Mouse (Mus musculus) erythroblast, embryonic 14.5 days (primary cell): ENCODE data around the gene Lrrc34. TPM values are rescaled to one million over a fixed set of nuclear protein-coding genes. Genes with fewer than 3 reads are reported as not detected.

Source experiments
- H3K27me3 ChIP-seq: 2 replicates; pipeline ENCODE4 v1.6.1; 2012; ENCODE audit warnings: inconsistent platforms; ENCODE audit not compliant: control insufficient read depth
- H3K36me3 ChIP-seq: 2 replicates; pipeline ENCODE4 v1.6.1; 2012; ENCODE audit warnings: mild to moderate bottlenecking, inconsistent platforms; ENCODE audit not compliant: control insufficient read depth
- H3K4me1 ChIP-seq: 2 replicates; pipeline ENCODE4 v1.6.1; 2012; ENCODE audit warnings: inconsistent platforms; ENCODE audit not compliant: control insufficient read depth
- H3K4me3 ChIP-seq: replicated peaks from 2 replicates; pipeline ENCODE3; 2012; ENCODE audit warnings: moderate library complexity, mild to moderate bottlenecking, inconsistent platforms
- H3K9me3 ChIP-seq: 2 replicates; pipeline ENCODE4 v1.6.1; 2012; ENCODE audit warnings: low read length, inconsistent platforms, mixed read lengths; ENCODE audit not compliant: control insufficient read depth
- GATA1 ChIP-seq: IDR thresholded peaks from 2 replicates; pipeline ENCODE4 v1.6.1; 2012; ENCODE audit warnings: low read length, inconsistent platforms, mixed read lengths
- TAL1 ChIP-seq: IDR thresholded peaks from 3 replicates; pipeline ENCODE4 v1.6.1; 2012; ENCODE audit warnings: low read length, inconsistent platforms, mixed read lengths
- polyA plus RNA-seq: library from polyadenylated mRNA; stranded (reverse); fragments of >175 nt; gene quantifications from 2 replicates; pipeline ENCODE4 v1.2.3, GENCODE M21; 2012

Gene Lrrc34
- polyA plus RNA-seq, 1 experiment, result not detected

- Histone ChIP-seq H3K4me1 (no peaks in the 10 kb centered on the region), H3K9me3 (no peaks in the 10 kb centered on the region; the same call in 1 of the 2 replicates), H3K4me3 (no peak overlapping the region), H3K36me3 (no peaks in the 10 kb centered on the region), H3K27me3 (peaks cover 53% of the 10 kb centered on the region)
- no peak for TF ChIP-seq GATA1
- TF ChIP-seq TAL1, result no peak
Measured at GRCm38 (mm10) chr3:30648466-30648865, 797 bp upstream of the Lrrc34 start.

- TF ChIP-seq GATA1, result no peak
- TF ChIP-seq TAL1, result no peak
- H3K36me3 ChIP-seq, result no peaks in the 10 kb centered on the region
- H3K4me1 ChIP-seq, result no peaks in the 10 kb centered on the region
- peaks cover 48% of the 10 kb centered on the region for H3K27me3 ChIP-seq
- no peaks in the 10 kb centered on the region; the same call in 1 of the 2 replicates for H3K9me3 ChIP-seq
- H3K4me3 ChIP-seq, result no peak overlapping the region
Measured at GRCm38 (mm10) chr3:30646761-30647160, 908 bp downstream of the Lrrc34 start.

DNA sequence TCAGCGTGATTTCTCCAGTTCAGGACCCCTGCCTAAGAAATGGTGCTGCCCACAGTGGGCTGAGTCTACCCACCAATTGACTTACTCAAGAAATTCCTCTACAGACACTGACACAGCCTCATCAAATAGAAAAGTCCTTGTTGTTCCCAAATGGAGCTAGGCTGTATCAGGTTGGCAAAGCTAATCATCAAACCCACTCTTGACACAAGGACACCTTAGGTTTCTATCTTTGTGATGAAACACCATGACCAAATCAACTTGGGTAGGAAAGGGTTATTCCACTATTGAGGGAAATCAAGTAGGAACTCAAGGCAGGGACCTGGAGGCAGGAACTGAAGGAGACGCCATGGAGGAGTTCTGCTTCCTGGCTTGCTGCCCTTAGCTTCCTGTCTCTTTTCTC is 3.5 kb downstream of the Lrrc34 start, which contains the start of gene Lrriq4:
TSS of gene Lrriq4 (plus strand) at position 301 of the 400 bp plus-strand sequence.
- no peaks in the 10 kb centered on the region for H3K36me3 ChIP-seq

GRCm38 (mm10) chr3:30635629-30636028 is 12.0 kb downstream of the Lrrc34 start:
- Histone ChIP-seq H3K4me1 (no peaks in the 10 kb centered on the region), H3K36me3 (no peaks in the 10 kb centered on the region), H3K27me3 (no peaks in the 10 kb centered on the region), H3K4me3 (no peak overlapping the region), H3K9me3 (0 out of 2 replicates have a peak, but pooled peaks cover 3% of the 10 kb centered on the region)
- TF ChIP-seq TAL1 (no peak), GATA1 (no peak)

More for the DNA sequence above, 3.5 kb downstream of the Lrrc34 start, which contains the start of gene Lrriq4:
- TF ChIP-seq TAL1 (no peak), GATA1 (no peak)
- H3K4me3 ChIP-seq, result no peak within 1 kb of the TSS
- no peaks in the 10 kb centered on the region for H3K4me1 ChIP-seq
- H3K27me3 ChIP-seq, result peaks cover 23% of the 10 kb centered on the region
- no peaks in the 10 kb centered on the region for H3K9me3 ChIP-seq

DNA sequence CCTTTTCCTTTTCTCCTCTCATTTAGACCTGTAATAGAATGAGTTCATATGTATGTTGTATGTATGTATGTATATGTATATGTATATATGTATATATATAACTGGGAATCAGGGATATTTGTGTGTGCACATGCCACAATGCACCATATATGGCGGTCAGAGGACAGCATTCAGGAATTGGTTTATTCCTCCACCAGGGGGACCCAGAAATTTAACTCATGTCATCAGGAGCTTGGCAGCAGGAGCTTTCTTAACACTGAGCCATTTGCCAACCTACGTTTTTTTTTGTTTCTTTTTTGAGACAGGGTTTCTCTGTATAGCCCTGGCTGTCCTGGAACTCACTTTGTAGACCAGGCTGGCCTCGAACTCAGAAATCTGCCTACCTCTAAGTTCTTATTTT is 14.0 kb downstream of the Lrrc34 start:
- Histone ChIP-seq H3K9me3 (0 out of 2 replicates have a peak, but pooled peaks cover 3% of the 10 kb centered on the region), H3K4me3 (no peak overlapping the region), H3K27me3 (no peaks in the 10 kb centered on the region), H3K36me3 (no peaks in the 10 kb centered on the region), H3K4me1 (no peaks in the 10 kb centered on the region)
- TF ChIP-seq GATA1, result no peak
- no peak for TF ChIP-seq TAL1

DNA sequence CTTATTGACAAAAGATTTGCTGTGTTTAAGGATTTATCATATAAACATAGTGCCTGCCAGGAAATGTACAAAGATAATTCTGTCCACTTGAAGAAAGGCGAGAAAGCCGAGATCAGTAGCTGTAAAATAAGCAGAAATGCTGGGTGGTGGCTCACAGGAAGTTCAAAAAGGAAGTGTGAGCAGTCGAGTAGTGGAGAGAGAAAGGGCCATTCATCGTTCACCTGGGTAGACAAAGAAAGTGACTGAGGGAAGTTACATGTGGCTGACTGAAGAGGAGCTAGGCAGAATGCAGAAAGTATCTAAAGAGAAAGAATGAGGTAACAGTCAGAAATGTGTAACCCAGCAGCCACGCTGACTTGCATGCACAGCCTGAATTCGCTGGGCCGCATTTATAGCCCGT is 27.5 kb downstream of the Lrrc34 start:
- no peak overlapping the region for H3K4me3 ChIP-seq
- no peak for TF ChIP-seq GATA1
- no peak for TF ChIP-seq TAL1
- H3K9me3 ChIP-seq, result no peaks in the 10 kb centered on the region
- H3K4me1 ChIP-seq, result no peaks in the 10 kb centered on the region
- H3K36me3 ChIP-seq, result peaks cover 60% of the 10 kb centered on the region
- no peaks in the 10 kb centered on the region for H3K27me3 ChIP-seq

GRCm38 (mm10) chr3:30610930-30611329 is 36.7 kb downstream of the Lrrc34 start:
- Histone ChIP-seq H3K4me3 (no peak overlapping the region), H3K9me3 (no peaks in the 10 kb centered on the region), H3K27me3 (no peaks in the 10 kb centered on the region), H3K36me3 (peaks cover 92% of the 10 kb centered on the region), H3K4me1 (peaks cover 12% of the 10 kb centered on the region)
- TF ChIP-seq TAL1 (no peak), GATA1 (no peak)

DNA sequence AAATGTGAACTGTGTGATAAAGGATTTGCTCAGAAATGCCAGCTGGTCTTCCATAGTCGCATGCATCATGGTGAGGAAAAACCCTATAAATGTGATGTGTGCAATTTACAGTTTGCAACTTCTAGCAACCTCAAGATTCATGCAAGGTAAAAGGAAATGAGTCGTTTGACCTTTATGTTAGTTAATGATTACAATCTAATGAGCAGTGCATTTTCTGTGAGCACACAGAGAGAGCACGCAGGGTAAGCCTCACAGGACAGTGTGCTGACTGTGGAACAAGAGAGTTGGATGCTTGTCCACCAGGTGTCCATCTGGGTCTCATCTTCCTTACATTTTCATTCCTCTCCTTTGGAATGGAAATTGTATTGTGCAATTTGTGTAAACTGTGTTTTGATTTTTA is 38.7 kb downstream of the Lrrc34 start:
- no peak for TF ChIP-seq TAL1
- TF ChIP-seq GATA1, result no peak
- Histone ChIP-seq H3K4me3 (no peak overlapping the region), H3K4me1 (peaks cover 21% of the 10 kb centered on the region), H3K36me3 (peaks cover 92% of the 10 kb centered on the region), H3K9me3 (no peaks in the 10 kb centered on the region), H3K27me3 (no peaks in the 10 kb centered on the region)

- H3K9me3 ChIP-seq, result no peaks in the 10 kb centered on the region
- TF ChIP-seq TAL1 (no peak), GATA1 (no peak)
- H3K27me3 ChIP-seq, result peaks cover 20% of the 10 kb centered on the region
- H3K4me1 ChIP-seq, result peaks cover 46% of the 10 kb centered on the region
- peaks cover 38% of the 10 kb centered on the region for H3K36me3 ChIP-seq
- peak overlapping the region; percentile 94 for H3K4me3 ChIP-seq
Measured at GRCm38 (mm10) chr3:30603256-30603655, 44.4 kb downstream of the Lrrc34 start.

DNA sequence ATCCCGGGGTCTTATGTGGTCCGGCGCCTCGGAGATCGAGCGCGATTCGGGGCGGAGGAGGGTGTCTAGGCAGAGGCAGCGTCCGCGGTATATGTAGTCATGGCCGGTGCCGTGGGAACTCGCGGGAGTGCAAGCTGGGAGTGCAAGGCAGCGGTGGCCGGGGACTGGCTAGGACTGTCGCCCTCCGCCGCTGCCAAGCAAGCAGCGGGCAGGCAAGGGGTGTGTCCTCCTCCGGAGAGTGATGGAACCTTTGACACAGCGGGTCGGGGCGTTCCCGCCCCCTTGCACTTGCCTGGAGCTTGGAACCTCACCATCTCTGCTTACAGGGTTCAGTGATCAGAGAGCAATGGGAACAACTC is 45.0 kb downstream of the Lrrc34 start:
- Histone ChIP-seq H3K36me3 (peaks cover 33% of the 10 kb centered on the region), H3K4me3 (peak overlapping the region; percentile 94), H3K9me3 (no peaks in the 10 kb centered on the region), H3K27me3 (peaks cover 25% of the 10 kb centered on the region), H3K4me1 (peaks cover 46% of the 10 kb centered on the region)
- TF ChIP-seq TAL1, result no peak
- no peak for TF ChIP-seq GATA1
